In the genomic region with DNA sequence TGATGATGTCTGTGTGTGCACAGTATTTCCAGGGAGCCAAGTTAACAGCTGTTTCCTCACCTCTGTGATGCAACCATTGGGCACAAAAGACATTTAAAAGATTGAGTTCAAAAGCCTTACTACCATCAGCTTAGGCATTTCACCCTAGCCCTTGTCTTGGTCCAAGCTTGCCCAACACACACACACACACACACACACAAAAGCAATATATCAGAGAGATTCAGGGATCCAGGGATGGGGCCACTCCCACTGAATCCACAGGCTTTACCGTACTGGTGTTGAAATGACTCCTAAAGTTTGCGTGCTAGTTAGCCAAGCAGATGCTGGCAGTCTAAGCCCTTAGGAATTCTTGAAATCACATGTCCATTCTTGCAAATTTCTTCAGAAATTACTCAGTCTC, we compare ENCODE assay signal across 15 mouse cellular contexts. TPM values are rescaled to one million over a fixed set of nuclear protein-coding genes. Genes with fewer than 3 reads are reported as not detected.
A peak's percentile ranks its signal among the peaks of the same experiment; 100 is the strongest.
DNase-seq lines count a peak whose midpoint lies in the region; ATAC-seq and TF ChIP-seq lines count a peak whose summit lies in the region.
"Had no signal": no experiment of that assay in that cellular context is flagged by ENCODE, and none has a peak within 500 bp of the region (broad histone marks: within the 10 kb centered on the region; RNA-seq: fewer than 3 reads in every experiment).

No protein-coding gene starts in this region.

- no peaks in the 10 kb centered on the region for H3K9me3 ChIP-seq in intestine, postnatal 0 days (ENCODE audit: control insufficient read depth)
- no peaks in the 10 kb centered on the region for H3K9me3 ChIP-seq in intestine, embryonic 16.5 days (ENCODE audit: control insufficient read depth, low read length)
- H3K9me3 ChIP-seq in lung, postnatal 0 days (ENCODE audit: low read length): no peaks in the 10 kb centered on the region
- H3K9me3 ChIP-seq: embryonic facial prominence, embryonic 10.5 days; heart, embryonic 13.5 days had no signal

- ATAC-seq in intestine, postnatal 0 days: no peak
- ATAC-seq in intestine, embryonic 16.5 days: no peak
- peak; percentile 14; the same call in 1 of the 2 replicates for ATAC-seq in lung, postnatal 0 days

- peak overlapping the region; percentile 42; the same call in 1 of the 2 replicates for H3K27ac ChIP-seq in intestine, postnatal 0 days (ENCODE audit: low read depth, low read length)
- H3K27ac ChIP-seq in intestine, embryonic 16.5 days (ENCODE audit: low read length): no peak overlapping the region
- H3K27ac ChIP-seq in lung, postnatal 0 days (ENCODE audit: low read length): peak overlapping the region; percentile 88
- peak overlapping the region; percentile 89 for H3K27ac ChIP-seq in macrophage
- H3K27ac ChIP-seq: embryonic facial prominence, embryonic 10.5 days; heart, embryonic 13.5 days; liver, embryonic 14.5 days had no signal

- H3K4me1 ChIP-seq in intestine, postnatal 0 days (replicated peaks; ENCODE audit: control insufficient read depth, insufficient read depth, low read length): peaks cover 3% of the 10 kb centered on the region
- 0 out of 2 replicates have a peak, but pooled peaks cover 4% of the 10 kb centered on the region for H3K4me1 ChIP-seq in intestine, embryonic 16.5 days (ENCODE audit: control insufficient read depth, insufficient read depth, low read length)
- H3K4me1 ChIP-seq in lung, postnatal 0 days (ENCODE audit: insufficient read depth, low read depth, low read length): peaks cover 7% of the 10 kb centered on the region; the same call in 1 of the 2 replicates
- H3K4me1 ChIP-seq: embryonic facial prominence, embryonic 10.5 days had no signal

- H3K27me3 ChIP-seq in intestine, postnatal 0 days (replicated peaks; ENCODE audit: control insufficient read depth, insufficient read depth, low read length): no peaks in the 10 kb centered on the region
- no peaks in the 10 kb centered on the region for H3K27me3 ChIP-seq in intestine, embryonic 16.5 days (replicated peaks; ENCODE audit: control insufficient read depth, insufficient read depth, low read length)
- H3K27me3 ChIP-seq in lung, postnatal 0 days (replicated peaks; ENCODE audit: insufficient read depth, low read length): no peaks in the 10 kb centered on the region
- H3K27me3 ChIP-seq: heart, embryonic 13.5 days had no signal

- no peak for TF ChIP-seq CTCF in intestine, postnatal 0 days (IDR thresholded peaks at IDR 0.05; ENCODE audit: low read depth)
- TF ChIP-seq CTCF in lung, postnatal 0 days (IDR thresholded peaks at IDR 0.05): no peak

- H3K36me3 ChIP-seq in intestine, postnatal 0 days (ENCODE audit: control insufficient read depth, insufficient read depth): no peaks in the 10 kb centered on the region
- H3K36me3 ChIP-seq in intestine, embryonic 16.5 days (ENCODE audit: control insufficient read depth, insufficient read depth, low read length): no peaks in the 10 kb centered on the region
- no peaks in the 10 kb centered on the region for H3K36me3 ChIP-seq in lung, postnatal 0 days (ENCODE audit: insufficient read depth, low read length)
- peaks cover 9% of the 10 kb centered on the region; the same call in 1 of the 2 replicates for H3K36me3 ChIP-seq in macrophage (ENCODE audit: inconsistent target)
- H3K36me3 ChIP-seq: embryonic facial prominence, embryonic 10.5 days; G1E; heart, embryonic 13.5 days had no signal

- peaks cover 57% of the 10 kb centered on the region for H3K79me2 ChIP-seq in macrophage (ENCODE audit: inconsistent target)

- peak overlapping the region; percentile 61 for H3K4me2 ChIP-seq in intestine, postnatal 0 days (replicated peaks; ENCODE audit: low read depth)
- H3K4me2 ChIP-seq in intestine, embryonic 16.5 days (ENCODE audit: low read depth, low read length): no peak overlapping the region
- H3K4me2 ChIP-seq in lung, postnatal 0 days (replicated peaks; ENCODE audit: low read depth, low read length): peak overlapping the region; percentile 50
- H3K4me2 ChIP-seq: heart, embryonic 13.5 days had no signal

- TF ChIP-seq EP300 in lung, postnatal 0 days (IDR thresholded peaks at IDR 0.05): no peak

- H3K9ac ChIP-seq in intestine, postnatal 0 days (ENCODE audit: low read depth, low read length): no peak overlapping the region
- H3K9ac ChIP-seq in intestine, embryonic 16.5 days (ENCODE audit: low read depth, low read length): no peak overlapping the region
- H3K9ac ChIP-seq in lung, postnatal 0 days (replicated peaks; ENCODE audit: low read depth): 0 out of 2 replicates have a peak overlapping the region, but pooled peaks have one; percentile 32
- H3K9ac ChIP-seq: heart, embryonic 13.5 days; liver, embryonic 14.5 days had no signal

- peak; percentile 72 for DNase-seq in lung, postnatal 0 days (ENCODE audit: low spot score)
- no peak for DNase-seq in lung, postnatal 4 days
- DNase-seq in adipocyte (ENCODE audit: low spot score): peak; percentile 87
- no peak for DNase-seq in cerebellum, adult 8-10 months
- DNase-seq in layer of hippocampus, postnatal 25 days (ENCODE audit: extremely low spot score in 1 of 2, low spot score in 1 of 2): no peak
- DNase-seq: cerebellum, postnatal 36 days; kidney, postnatal 10 days; right cerebral cortex, postnatal 14 days had no signal

- WGBS in intestine, postnatal 0 days: 70% methylated on average over 2 of the region's 2 CpGs
- WGBS in intestine, embryonic 16.5 days: 83% methylated on average over 2 of the region's 2 CpGs
- 45% methylated on average over 2 of the region's 2 CpGs for WGBS in lung, postnatal 0 days
- WGBS in macrophage (ENCODE audit: missing documents): 61% methylated on average over 2 of the region's 2 CpGs

- H3K4me3 ChIP-seq in intestine, postnatal 0 days (ENCODE audit: low read depth, low read length): peak overlapping the region; percentile 37; the same call in 1 of the 2 replicates
- H3K4me3 ChIP-seq in intestine, embryonic 16.5 days (ENCODE audit: low read length): no peak overlapping the region
- H3K4me3 ChIP-seq in lung, postnatal 0 days (ENCODE audit: low read depth, low read length): peak overlapping the region; percentile 43
- H3K4me3 ChIP-seq in macrophage (ENCODE audit: inconsistent target): peak overlapping the region; percentile 51
- H3K4me3 ChIP-seq: embryonic facial prominence, embryonic 10.5 days; heart, embryonic 13.5 days had no signal

RNA-seq across cellular contexts. Expression of a gene that starts 1.2 kb away (rescaled TPM):
- 42.9 and 51.1 TPM in 2 replicates for polyA plus RNA-seq in intestine, postnatal 0 days (2015; fragmentation: Nextera tagmentation; extraction: Ambion mirVana)
- 3.3 and 4.1 TPM in 2 replicates for polyA plus RNA-seq in intestine, embryonic 16.5 days (2015; fragmentation: Nextera tagmentation; extraction: Ambion mirVana)
- 27.8 and 34.0 TPM in 2 replicates for polyA plus RNA-seq in lung, postnatal 0 days (2015; fragmentation: Nextera tagmentation; extraction: Ambion mirVana)
- total RNA-seq in macrophage (2018; cell fraction: chromatin; rRNA removed): 1,000 to 10,000 TPM; 1,375 to 3,744 (median 2,180) TPM
- total RNA-seq in macrophage (2018; cell fraction: cytosol; rRNA removed): 100 to 1,000 TPM; 137 to 252 (median 189) TPM
- total RNA-seq in macrophage (2018; cell fraction: nucleus; rRNA removed): 1,000 to 10,000 TPM in 7 of 26 experiments, 100 to 1,000 TPM in 19; 475 to 1,395 (median 872) TPM
- polyA plus RNA-seq in macrophage (2018): 183 to 281 TPM (median 265 TPM) in 3 replicates
- 1 to 10 TPM; 3.1 to 4.6 TPM for total RNA-seq in layer of hippocampus, postnatal 25 days (2021)
- polyA plus RNA-seq: G1E had no signal

Comparison
In these comparisons a context has a peak if more than half of its experiments do, and no peak if none do; other contexts are left out.
1. DNase-seq: peak in lung, postnatal 0 days (single experiment) and adipocyte (single experiment); none in lung, postnatal 4 days (0 of 2), cerebellum, adult 8-10 months (single experiment) and layer of hippocampus, postnatal 25 days (0 of 2).